Mouse (Mus musculus) heart, postnatal 4 days (tissue): ENCODE measurements around the gene Ddo. TPM values are rescaled to one million over a fixed set of nuclear protein-coding genes. Genes with fewer than 3 reads are reported as not detected.

ENCODE experiments used
- DNase-seq: peaks from one replicate; pipeline ENCODE4 v3.0.0; 2021
- total RNA-seq, 2 experiments: library from RNA; stranded (reverse); gene quantifications; 2 replicates each; pipeline ENCODE4 v1.2.3; 2021

Gene Ddo
- total RNA-seq = 10 to 100 TPM; 23.4 to 24.7 TPM

- peak; percentile 73 for DNase-seq
Measured at GRCm38 (mm10) chr10:40629656-40630311, at the start of gene Ddo. Gene Ddo (plus strand): TSS chr10:40630011.

GRCm38 (mm10) chr10:40583584-40584255 is 46.1 kb upstream of the Ddo start:
- DNase-seq = peak; percentile 37

- no peak for DNase-seq
Measured at GRCm38 (mm10) chr10:40592186-40592585, 37.6 kb upstream of the Ddo start.

- DNase-seq = no peak
Measured at GRCm38 (mm10) chr10:40597177-40597576, 32.6 kb upstream of the Ddo start.

GRCm38 (mm10) chr10:40604706-40605394 is 25.0 kb upstream of the Ddo start:
- no peak for DNase-seq

- DNase-seq = no peak
Measured at GRCm38 (mm10) chr10:40617973-40618372, 11.8 kb upstream of the Ddo start.

GRCm38 (mm10) chr10:40619760-40620159 is 10.1 kb upstream of the Ddo start:
- DNase-seq = no peak

- peak; percentile 77 for DNase-seq
Measured at GRCm38 (mm10) chr10:40629140-40629539, 671 bp upstream of the Ddo start.

GRCm38 (mm10) chr10:40630457-40630856 is 646 bp downstream of the Ddo start:
- peak; percentile 70 for DNase-seq

GRCm38 (mm10) chr10:40630961-40631360 is 1.1 kb downstream of the Ddo start:
- DNase-seq = no peak

GRCm38 (mm10) chr10:40632087-40632486 is 2.3 kb downstream of the Ddo start:
- DNase-seq = no peak

- DNase-seq = no peak
Measured at GRCm38 (mm10) chr10:40637331-40637730, 7.5 kb downstream of the Ddo start.

- DNase-seq = peak; percentile 14
Measured at GRCm38 (mm10) chr10:40638276-40638675, 8.5 kb downstream of the Ddo start.

- no peak for DNase-seq
Measured at GRCm38 (mm10) chr10:40638823-40639819, 9.3 kb downstream of the Ddo start.

- no peak for DNase-seq
Measured at GRCm38 (mm10) chr10:40640406-40640805, 10.6 kb downstream of the Ddo start.

GRCm38 (mm10) chr10:40641901-40642300 is 12.1 kb downstream of the Ddo start:
- DNase-seq = no peak

- no peak for DNase-seq
Measured at GRCm38 (mm10) chr10:40643126-40643525, 13.3 kb downstream of the Ddo start.

GRCm38 (mm10) chr10:40644456-40644855 is 14.6 kb downstream of the Ddo start:
- no peak for DNase-seq

- DNase-seq = no peak
Measured at GRCm38 (mm10) chr10:40645346-40645745, 15.5 kb downstream of the Ddo start.

GRCm38 (mm10) chr10:40648776-40649175 is 19.0 kb downstream of the Ddo start:
- DNase-seq = no peak

GRCm38 (mm10) chr10:40649634-40650033 is 19.8 kb downstream of the Ddo start:
- DNase-seq = no peak

- no peak for DNase-seq
Measured at GRCm38 (mm10) chr10:40651676-40652075, 21.9 kb downstream of the Ddo start.
